Mouse (Mus musculus): ENCODE measurements at regions not wholly inside any gene's neighbourhood (a gene's known extent, or its start where the extent isn't known, plus 50 kb on each side); places are given as distances from the start of the nearest gene placed in this dataset.

DNA sequence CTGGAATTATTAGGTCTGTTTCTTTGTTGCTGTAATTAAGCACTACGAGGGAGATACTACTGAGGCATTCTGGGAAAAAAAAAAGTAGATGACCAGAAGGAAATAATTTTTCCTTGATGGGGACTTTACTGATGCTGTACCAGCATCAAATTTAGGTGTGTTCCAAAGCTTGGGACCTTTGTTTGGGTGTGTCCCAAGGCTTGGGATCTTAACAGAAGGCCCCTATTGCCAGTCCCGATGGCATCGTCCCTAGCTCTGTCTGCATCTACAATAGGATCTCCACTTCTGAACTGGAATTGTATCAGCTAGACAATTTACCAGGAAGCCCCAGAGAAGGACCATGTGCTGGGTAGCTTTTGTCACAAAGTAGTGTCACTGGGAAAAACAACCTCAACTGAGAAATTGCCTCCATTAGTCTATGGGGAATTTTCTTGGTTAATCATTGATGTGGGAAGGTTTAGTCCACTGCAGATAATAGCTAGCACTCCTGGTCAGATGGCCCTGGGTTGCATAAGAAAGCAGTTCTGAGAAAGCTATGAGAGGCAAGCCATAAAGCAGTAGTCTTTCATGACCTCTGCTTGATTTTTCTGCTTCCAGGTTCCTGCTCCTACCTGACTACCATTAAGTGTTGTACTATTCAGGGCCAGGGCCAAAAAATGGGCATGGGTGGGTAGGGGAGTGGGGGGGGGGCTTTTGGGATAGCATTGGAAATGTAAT lies 392.7 kb downstream of the Igsf11 start:
- DNase-seq (ENCODE audit: low spot score): no peak

DNA sequence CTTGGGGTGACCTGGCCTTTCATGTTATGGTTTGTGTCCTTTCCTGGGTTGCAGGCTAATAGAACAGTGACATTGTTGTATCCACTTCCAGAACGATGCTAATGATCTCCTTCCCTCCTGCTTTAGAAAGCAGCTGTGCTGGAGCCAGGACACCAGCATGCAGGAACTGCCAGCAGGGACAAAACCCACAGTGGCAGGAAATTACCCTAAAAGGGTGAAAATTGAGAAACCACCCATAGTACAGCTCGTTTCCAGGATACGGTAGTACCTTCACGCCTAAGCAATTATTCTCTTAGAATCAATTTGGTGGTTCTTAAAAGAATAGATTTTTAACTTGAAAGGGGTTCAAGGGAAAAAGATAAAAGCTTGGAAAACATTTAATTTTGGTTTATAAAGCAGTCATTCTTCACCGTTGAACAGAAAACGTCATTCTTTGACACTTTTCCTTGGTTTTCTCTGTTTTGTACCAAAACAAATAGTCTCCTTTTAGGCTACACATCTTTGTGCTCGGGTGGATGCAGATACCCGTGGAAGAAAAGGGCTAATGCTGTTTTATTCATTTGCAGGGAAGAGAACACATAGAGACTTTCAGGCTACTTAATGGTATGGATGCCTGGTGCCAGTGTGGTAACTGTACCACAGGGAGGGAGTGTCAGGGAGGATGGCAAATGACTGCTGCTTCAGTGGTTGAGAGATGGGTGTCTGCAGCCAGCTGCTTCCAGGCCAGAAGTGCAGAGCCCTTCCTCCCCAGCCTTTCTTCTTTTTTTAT lies 394.5 kb downstream of the Igsf11 start:
- DNase-seq (ENCODE audit: low spot score): no peak

DNA sequence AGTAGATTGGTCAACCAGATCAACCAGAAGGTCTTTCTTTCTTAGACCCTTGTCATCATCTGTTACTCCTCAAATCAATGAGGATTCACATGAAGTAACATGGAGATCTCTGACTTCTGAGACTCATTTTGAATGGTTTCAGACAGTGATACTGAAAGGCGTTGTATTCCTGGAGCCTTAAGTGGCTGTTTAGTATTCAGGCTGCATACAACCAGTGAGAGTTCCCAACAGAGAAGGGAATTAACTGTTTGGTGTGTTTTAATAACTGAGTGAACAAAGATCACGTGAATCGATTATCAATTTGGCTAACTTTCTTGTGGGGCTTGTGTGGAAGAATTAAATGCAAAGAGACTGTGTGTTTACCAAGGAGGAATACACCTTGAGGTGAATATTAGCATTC lies 406.4 kb downstream of the Igsf11 start:
- DNase-seq (ENCODE audit: low spot score): no peak

DNA sequence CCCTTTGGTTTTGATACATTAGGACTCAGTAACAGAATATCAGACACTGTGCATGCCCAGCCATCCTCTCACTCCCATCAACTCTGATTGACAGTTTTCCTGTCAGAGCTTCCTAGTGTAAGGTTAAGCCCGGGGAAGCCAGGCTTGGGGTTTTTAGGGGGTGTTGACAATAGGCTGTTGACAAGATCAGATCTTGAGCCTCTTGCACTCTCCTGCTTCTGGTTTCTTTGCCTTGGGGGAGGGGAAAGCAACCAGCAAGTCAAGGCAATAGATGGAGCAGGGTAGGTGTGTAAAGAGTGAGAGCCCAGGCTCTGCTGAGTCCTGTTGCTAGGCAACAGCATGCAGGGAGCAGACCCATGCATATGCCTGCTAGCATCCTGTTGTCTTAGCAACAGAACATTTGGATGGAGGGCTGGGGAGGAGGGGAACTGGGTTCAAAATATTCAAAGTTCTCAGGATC lies 410.5 kb downstream of the Igsf11 start:
- no peak for DNase-seq (ENCODE audit: low spot score)

DNA sequence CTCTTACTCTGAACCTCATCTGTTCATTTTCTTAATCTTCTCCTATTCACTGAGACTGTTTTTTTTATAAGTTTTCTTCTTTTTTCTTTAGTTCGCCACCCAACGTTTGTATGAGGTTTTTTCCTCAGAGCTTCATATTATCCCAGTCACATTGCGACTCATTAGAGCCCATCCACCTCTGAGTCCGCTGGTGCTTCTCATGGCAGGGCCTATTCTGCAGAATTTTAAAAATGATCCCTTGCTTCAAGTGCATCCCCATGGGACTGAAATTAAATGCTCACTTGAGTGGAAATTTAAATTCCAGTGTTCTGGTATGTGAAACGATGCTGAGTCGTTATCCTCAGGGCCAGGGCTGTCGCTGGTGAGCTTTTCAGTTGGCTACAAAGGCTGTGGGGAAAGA lies 410.9 kb downstream of the Igsf11 start:
- DNase-seq (ENCODE audit: low spot score): no peak

DNA sequence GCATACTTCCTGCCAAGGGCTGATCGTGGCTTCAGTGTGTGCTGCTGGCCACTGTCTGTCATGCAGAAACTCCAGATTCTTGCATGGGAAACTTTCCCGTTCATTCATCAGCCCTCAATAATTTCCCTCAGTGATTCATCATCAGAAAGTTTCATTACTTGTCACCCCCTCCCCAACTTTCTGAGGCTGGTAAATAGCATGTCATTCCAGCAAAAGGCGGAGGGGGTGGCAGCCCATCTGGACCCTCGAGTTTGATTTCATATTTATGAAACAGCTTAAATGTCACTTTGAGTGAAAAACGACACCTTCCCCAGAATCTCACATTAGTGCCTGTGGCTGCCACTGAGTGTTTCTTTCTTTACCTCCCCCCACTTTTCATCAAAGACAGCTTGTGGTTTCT lies 415.5 kb downstream of the Igsf11 start:
- no peak for DNase-seq (ENCODE audit: low spot score)

DNA sequence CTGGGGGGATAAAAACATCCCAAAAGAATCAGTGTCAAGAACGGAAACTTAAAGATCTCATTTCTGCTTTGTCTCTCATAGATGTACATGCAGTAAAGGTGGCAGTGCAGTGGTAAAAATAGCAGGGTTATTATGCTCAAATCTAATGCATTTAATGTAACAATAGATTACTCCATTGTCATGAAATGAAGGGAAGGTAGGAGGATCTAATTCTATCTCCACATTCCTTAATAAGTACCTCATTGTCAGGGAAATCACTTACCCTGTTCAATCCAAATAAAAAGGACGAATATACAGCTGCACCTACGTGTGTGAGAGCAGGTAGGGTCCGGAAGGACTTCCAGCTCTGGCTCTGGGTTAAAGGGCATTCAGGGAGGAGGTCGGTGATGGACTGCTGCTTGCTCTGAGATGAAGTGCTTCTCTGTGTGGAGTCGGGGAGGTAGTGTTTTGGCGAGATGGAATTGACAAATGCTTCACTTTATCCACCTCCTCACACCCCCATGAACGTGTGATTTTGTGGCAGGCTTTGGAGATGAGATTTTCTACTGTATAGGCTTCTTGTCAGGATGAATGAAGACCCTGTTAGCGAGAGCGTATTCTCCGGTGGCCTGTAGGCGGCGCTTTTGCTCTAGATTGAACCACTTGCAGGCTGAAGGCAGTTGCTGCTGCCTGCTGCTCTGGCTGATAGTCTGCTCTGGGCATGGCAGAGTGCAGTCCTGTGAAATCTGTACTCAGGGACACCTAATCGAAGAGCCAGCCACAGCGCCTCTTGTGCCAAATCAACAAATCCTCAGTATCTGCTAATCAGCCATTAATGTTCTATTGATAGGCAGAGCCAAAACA lies 424.5 kb downstream of the Igsf11 start:
- peak; percentile 18 for DNase-seq (ENCODE audit: low spot score)

DNA sequence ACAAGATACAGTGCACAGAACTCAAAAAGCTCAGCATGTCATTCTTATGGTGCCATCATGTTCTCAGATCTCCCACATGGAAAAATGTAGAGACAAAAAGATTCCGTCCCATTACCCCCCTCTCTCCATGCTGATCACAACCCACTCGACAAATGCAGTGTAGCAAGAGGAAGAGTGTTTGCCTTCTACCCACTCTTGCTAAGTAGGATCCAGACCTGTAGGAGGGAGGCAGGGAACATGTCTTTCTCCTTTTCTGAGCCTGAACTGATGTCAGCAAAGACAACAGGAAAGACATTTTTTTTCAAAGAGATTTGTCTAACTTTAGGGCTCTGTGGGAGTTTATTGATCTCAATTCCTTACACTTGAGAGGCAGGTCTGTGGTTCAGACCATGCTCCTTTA lies 433.2 kb downstream of the Igsf11 start:
- DNase-seq (ENCODE audit: low spot score): no peak

DNA sequence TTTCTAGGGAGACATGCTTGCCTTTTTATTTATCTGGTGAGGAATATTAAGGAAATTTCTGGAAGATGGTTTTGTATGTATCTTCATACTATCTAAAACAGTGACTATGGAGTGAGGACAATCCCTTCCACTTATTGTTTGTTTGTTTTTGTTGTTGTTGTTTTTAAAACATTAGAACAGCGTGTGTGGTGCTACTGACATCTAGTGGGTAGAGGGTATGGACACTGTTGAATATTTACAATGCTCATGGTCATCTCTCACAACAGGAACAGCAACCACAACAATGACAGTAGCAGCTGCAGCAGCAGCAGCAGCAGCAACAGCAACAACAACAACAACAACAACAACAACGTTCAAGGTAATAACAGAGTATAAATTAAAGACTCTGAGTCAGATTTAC lies 471.2 kb downstream of the Igsf11 start:
- no peak for DNase-seq (ENCODE audit: low spot score)

DNA sequence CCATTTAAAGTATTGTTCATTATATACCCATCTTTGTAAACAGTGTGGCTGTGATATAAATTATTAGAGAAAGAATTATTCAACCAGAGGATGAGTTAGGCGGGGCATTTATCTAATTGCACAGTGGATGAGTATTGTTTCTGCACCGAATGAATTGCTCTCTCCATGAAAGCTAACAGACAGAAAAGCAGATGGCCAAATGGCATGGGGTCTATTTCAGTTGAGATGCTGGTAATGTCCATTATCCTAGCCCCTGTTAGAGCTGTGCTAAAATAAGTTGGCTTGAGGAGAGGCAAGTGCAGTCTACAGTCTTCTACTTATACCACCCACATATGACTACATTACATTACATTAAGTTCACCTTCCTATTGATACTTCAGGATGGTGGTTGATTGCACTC lies 475.8 kb downstream of the Igsf11 start:
- no peak for DNase-seq (ENCODE audit: low spot score)

DNA sequence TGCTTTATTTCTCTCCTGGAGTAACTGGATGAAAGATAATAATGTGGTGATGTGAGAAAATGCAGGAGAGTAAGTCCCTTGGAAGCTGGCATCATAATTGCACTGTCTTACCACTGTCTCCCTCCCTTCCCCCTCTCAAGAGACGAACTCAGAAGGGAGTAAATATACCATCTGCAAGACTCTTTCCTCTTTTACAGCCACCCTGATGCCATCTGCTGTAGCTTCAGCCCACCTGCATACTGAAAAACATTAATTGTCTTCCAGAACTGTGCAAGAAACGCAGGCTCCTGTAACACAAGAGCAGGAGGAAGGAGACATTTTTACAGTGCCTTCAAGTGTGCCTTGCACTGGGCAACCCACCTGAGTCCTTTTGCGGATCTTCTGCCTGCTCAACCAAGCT lies 482.1 kb downstream of the Igsf11 start:
- no peak for DNase-seq (ENCODE audit: low spot score)

DNA sequence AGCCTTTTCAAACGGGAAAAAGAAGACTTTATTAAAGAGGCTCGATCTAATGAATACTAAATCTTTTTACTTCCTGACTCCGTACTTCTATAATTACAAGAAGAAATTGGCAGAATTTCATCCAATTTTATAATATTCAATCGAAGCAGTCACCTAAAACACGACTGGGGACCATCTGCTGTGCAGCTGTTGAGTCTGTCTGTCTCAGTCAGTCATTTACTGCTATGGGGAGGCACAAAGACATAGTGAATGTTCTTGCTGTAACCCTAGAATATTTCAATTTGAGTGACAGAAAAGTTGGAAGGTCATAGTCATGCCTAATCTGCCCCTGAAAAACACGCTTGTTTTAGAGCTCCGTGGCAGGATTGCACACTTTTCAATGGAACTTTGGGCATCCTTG lies 487.5 kb downstream of the Igsf11 start:
- no peak for DNase-seq (ENCODE audit: low spot score)

DNA sequence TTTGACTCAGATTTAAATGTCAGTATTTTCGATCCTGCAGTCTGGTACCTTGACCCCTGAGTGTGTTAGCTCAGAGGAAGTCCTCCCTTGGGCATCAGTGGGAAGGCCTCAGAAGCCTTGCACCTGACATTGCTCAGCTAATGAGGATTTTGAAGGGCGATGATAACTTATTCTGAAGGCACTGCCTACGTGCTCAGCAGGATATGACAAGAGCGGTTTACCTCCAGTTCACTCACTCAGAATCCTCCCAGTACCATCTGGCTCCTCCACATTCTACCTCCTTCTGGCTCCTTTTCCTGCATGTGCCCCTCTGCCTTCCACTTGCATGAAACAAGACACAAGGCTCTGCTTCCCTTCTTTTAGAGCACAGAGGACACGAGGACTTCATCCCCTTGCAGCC lies 497.5 kb downstream of the Igsf11 start:
- no peak for DNase-seq (ENCODE audit: low spot score)

DNA sequence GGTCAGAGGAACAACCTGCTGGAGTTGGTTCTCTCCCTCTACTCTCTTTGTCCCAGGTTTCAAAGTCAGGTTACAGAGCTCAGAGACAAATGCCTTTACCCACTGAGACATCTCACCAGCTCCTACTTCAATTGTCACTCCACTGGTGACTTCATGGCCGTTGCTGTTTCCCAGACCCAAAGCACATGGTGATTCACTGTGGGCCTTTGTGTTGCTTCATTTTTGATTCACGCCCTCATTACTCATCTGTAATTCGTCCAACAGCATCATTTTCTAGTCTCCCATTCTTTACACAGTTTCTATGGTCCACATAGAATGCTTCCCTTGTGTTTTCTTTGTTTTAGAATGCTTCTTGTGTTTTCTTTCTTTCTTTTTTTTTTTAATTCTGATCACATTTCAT lies 498.2 kb downstream of the Igsf11 start:
- DNase-seq (ENCODE audit: low spot score): no peak

DNA sequence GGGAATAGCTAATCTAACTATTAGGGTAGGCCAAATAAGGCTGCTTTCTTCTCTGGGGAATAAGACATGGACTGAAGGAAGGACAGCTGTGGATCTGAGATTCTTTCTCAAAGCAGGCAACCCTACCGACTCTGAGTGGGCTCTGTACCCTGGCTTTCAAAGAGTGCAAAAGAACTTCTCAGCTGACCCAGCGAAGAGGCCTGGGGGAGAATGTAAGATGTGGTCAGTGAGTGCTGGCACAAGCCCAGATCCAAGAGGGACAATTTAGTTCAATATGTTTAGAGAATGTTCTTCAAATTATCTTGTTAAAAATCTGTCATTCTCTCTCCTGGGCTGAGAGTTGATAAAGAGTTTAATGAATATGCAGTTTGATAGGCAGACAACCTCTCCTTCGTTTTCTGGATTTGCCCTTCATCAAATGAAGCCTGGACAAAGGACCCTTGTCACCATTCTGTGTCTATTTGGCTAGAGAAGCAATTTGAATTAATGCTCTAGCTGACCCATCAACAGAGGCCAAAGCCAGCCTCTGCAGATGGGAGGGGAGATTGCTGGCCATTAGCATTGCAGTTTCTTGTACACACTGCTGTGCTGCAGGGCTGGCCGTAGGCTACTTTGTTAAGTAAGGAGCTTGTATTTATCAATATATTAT lies 509.8 kb downstream of the Igsf11 start:
- no peak for DNase-seq (ENCODE audit: low spot score)

DNA sequence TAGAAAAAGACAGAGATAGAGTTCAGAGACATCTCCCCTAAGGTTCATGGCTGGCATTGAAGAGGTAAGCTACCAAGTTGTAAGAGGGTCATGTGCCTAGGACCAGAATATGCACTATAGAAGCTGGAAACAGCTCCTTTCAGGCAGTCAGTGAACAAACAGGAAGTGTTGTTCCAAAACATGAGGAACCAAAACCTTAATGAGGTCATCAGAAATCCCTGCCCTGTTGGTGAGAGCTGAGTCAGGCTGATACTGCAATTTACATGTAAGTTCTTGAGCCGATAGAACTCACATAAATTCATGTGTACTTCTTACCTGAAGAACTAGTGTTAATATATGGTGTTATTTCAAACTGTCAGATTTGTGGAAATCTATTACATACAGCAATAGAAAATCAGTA lies 539.1 kb downstream of the Igsf11 start:
- DNase-seq (ENCODE audit: low spot score): no peak

DNA sequence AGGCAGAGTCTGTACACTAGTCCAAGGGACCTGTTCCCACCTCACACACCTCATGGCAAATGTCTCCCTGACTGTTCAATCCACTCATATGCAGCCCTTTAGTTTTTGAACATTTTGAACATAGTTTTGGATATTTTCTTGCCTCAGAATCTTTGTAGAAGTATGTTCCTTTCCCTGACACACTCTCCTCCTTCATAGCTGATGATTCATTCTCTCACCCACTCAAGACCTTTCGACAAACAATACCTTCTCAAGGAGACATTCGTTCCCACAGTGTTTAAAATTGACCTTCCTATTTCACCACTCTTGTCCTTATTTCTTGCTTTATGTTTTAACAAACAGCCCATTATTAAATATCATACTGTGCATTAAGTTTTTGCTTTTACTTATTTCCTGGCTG lies 538.4 kb upstream of the Lsamp start:
- DNase-seq (ENCODE audit: low spot score): no peak

DNA sequence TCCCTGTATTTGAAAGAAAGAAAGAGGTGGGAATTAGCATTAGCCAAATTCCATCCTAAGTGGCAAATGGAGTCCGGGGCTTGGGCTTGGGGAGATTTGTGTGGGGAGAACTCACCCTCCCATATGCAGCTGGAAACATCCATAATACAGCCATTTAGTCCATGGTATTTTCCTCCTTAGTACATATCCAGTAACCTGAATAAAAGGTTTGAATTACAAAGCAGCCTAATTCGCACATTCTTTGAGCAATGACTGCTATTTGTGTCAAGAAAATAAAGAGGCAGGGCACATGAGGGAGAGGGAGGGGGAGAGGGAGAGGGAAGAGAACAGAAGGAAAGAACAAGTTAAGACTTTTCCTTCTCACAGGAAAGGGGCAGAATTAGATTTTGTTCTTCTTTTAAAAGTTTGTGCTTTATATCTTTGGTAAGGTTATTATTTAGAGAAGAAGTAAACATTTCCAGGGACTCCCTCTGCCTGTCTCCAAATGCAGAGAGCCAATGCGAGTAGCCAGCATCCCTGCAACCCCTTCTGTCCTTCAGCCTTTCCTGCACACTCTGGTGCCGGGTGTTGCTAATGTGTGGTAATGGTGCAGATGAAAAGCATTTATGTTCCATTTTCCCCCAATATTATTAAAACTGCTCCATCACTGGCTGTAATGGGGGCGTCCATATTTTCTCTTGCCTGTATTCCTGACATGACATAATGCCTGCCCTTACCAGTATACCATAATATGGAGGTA lies 530.6 kb upstream of the Lsamp start:
- DNase-seq (ENCODE audit: low spot score): no peak
